Mouse (Mus musculus): ENCODE data around the gene Mme. TPM values are rescaled to one million over a fixed set of nuclear protein-coding genes. Genes with fewer than 3 reads are reported as not detected.

Mme gene
- total and polyA plus RNA-seq, 2 experiments from 2014 or later = 2.0 to 5.9 TPM

- H3K27me3 ChIP-seq (ENCODE audit: insufficient read depth, low read length) = no peaks in the 10 kb centered on the region
- H3K9me3 ChIP-seq (ENCODE audit: low read length) = no peaks in the 10 kb centered on the region
- no peak overlapping the region for H3K9ac ChIP-seq (replicated peaks; ENCODE audit: low read length, poor library complexity, severe bottlenecking)
- no peak for TF ChIP-seq CTCF (IDR thresholded peaks at IDR 0.05)
- DNase-seq (ENCODE audit: low spot score) (no peak), ATAC-seq (ENCODE audit: low FRiP score) (no peak)
- H3K36me3 ChIP-seq (ENCODE audit: insufficient read depth, low read length) = no peaks in the 10 kb centered on the region
- H3K27ac ChIP-seq (ENCODE audit: low read depth, low read length) = no peak overlapping the region
- H3K4me1 ChIP-seq (ENCODE audit: insufficient read depth, low read length) = no peaks in the 10 kb centered on the region
- H3K4me3 ChIP-seq (ENCODE audit: low read depth, low read length) = no peak overlapping the region
- no peak overlapping the region for H3K4me2 ChIP-seq (ENCODE audit: low read depth, low read length, poor library complexity, severe bottlenecking)
These were observed 2.4 kb downstream of the Mme start for GRCm38 (mm10) chr3:63243721-63244120.

GRCm38 (mm10) chr3:63272091-63272490, 30.8 kb downstream of the Mme start:
- Histone ChIP-seq H3K4me1 (ENCODE audit: insufficient read depth, low read length) (no peaks in the 10 kb centered on the region), H3K4me2 (ENCODE audit: low read depth, low read length, poor library complexity, severe bottlenecking) (no peak overlapping the region), H3K27ac (ENCODE audit: low read depth, low read length) (no peak overlapping the region), H3K36me3 (ENCODE audit: insufficient read depth, low read length) (no peaks in the 10 kb centered on the region), H3K27me3 (ENCODE audit: insufficient read depth, low read length) (no peaks in the 10 kb centered on the region), H3K4me3 (ENCODE audit: low read depth, low read length) (no peak overlapping the region), H3K9ac (replicated peaks; ENCODE audit: low read length, poor library complexity, severe bottlenecking) (no peak overlapping the region), H3K9me3 (ENCODE audit: low read length) (no peaks in the 10 kb centered on the region)
- TF ChIP-seq CTCF (IDR thresholded peaks at IDR 0.05) = no peak
- 87% methylated on average over 2 of the region's 2 CpGs for WGBS
- no peak for DNase-seq (ENCODE audit: low spot score)
- peak; percentile 31; the same call in 1 of the 2 replicates for ATAC-seq (ENCODE audit: low FRiP score)

GRCm38 (mm10) chr3:63294316-63294715, 53.0 kb downstream of the Mme start:
- no peak overlapping the region for H3K27ac ChIP-seq (ENCODE audit: low read depth, low read length)
- H3K4me3 ChIP-seq (ENCODE audit: low read depth, low read length) = no peak overlapping the region
- H3K4me2 ChIP-seq (ENCODE audit: low read depth, low read length, poor library complexity, severe bottlenecking) = no peak overlapping the region
- TF ChIP-seq CTCF (IDR thresholded peaks at IDR 0.05) = no peak
- ATAC-seq (ENCODE audit: low FRiP score) (no peak), DNase-seq (ENCODE audit: low spot score) (no peak)
- WGBS = 81% methylated on average over 6 of the region's 6 CpGs
- H3K9ac ChIP-seq (replicated peaks; ENCODE audit: low read length, poor library complexity, severe bottlenecking) = no peak overlapping the region
- H3K9me3 ChIP-seq (ENCODE audit: low read length) = no peaks in the 10 kb centered on the region
- no peaks in the 10 kb centered on the region for H3K27me3 ChIP-seq (ENCODE audit: insufficient read depth, low read length)
- H3K36me3 ChIP-seq (ENCODE audit: insufficient read depth, low read length) = no peaks in the 10 kb centered on the region
- no peaks in the 10 kb centered on the region for H3K4me1 ChIP-seq (ENCODE audit: insufficient read depth, low read length)

- Histone ChIP-seq H3K4me2 (ENCODE audit: low read depth, low read length, poor library complexity, severe bottlenecking) (peak overlapping the region; percentile 99), H3K27ac (ENCODE audit: low read depth, low read length) (no peak overlapping the region), H3K4me1 (ENCODE audit: insufficient read depth, low read length) (no peaks in the 10 kb centered on the region), H3K4me3 (ENCODE audit: low read depth, low read length) (peak overlapping the region; percentile 85; the same call in 1 of the 2 replicates), H3K9me3 (ENCODE audit: low read length) (no peaks in the 10 kb centered on the region), H3K36me3 (ENCODE audit: insufficient read depth, low read length) (no peaks in the 10 kb centered on the region), H3K27me3 (ENCODE audit: insufficient read depth, low read length) (no peaks in the 10 kb centered on the region), H3K9ac (replicated peaks; ENCODE audit: low read length, poor library complexity, severe bottlenecking) (no peak overlapping the region)
- no peak for TF ChIP-seq CTCF (IDR thresholded peaks at IDR 0.05)
- WGBS = 39% methylated on average over 4 of the region's 4 CpGs
- no peak for DNase-seq (ENCODE audit: low spot score)
- no peak for ATAC-seq (ENCODE audit: low FRiP score)
These were observed 53.5 kb downstream of the Mme start for GRCm38 (mm10) chr3:63294791-63295190.

- peak; percentile 38; the same call in 1 of the 2 replicates for TF ChIP-seq CTCF (IDR thresholded peaks at IDR 0.05)
- H3K9ac ChIP-seq (replicated peaks; ENCODE audit: low read length, poor library complexity, severe bottlenecking) = peak overlapping the region; percentile 56
- H3K27me3 ChIP-seq (ENCODE audit: insufficient read depth, low read length) = no peaks in the 10 kb centered on the region
- no peaks in the 10 kb centered on the region for H3K36me3 ChIP-seq (ENCODE audit: insufficient read depth, low read length)
- H3K4me1 ChIP-seq (ENCODE audit: insufficient read depth, low read length) = no peaks in the 10 kb centered on the region
- DNase-seq (ENCODE audit: low spot score) (peak; percentile 10), ATAC-seq (ENCODE audit: low FRiP score) (peak; percentile 83)
- H3K4me2 ChIP-seq (ENCODE audit: low read depth, low read length, poor library complexity, severe bottlenecking) = peak overlapping the region; percentile 99
- peak overlapping the region; percentile 85 for H3K4me3 ChIP-seq (ENCODE audit: low read depth, low read length)
- H3K9me3 ChIP-seq (ENCODE audit: low read length) = no peaks in the 10 kb centered on the region
- H3K27ac ChIP-seq (ENCODE audit: low read depth, low read length) = no peak overlapping the region
- under 1% methylated on average over 21 of the region's 21 CpGs for WGBS
These were observed 53.9 kb downstream of the Mme start for GRCm38 (mm10) chr3:63295237-63295636.

GRCm38 (mm10) chr3:63295657-63296231, 54.4 kb downstream of the Mme start:
- under 1% methylated on average over 53 of the region's 54 CpGs for WGBS
- H3K27ac ChIP-seq (ENCODE audit: low read depth, low read length) = no peak overlapping the region
- no peaks in the 10 kb centered on the region for H3K9me3 ChIP-seq (ENCODE audit: low read length)
- H3K27me3 ChIP-seq (ENCODE audit: insufficient read depth, low read length) = no peaks in the 10 kb centered on the region
- H3K4me3 ChIP-seq (ENCODE audit: low read depth, low read length) = peak overlapping the region; percentile 85
- H3K9ac ChIP-seq (replicated peaks; ENCODE audit: low read length, poor library complexity, severe bottlenecking) = peak overlapping the region; percentile 56
- H3K36me3 ChIP-seq (ENCODE audit: insufficient read depth, low read length) = no peaks in the 10 kb centered on the region
- no peak for TF ChIP-seq CTCF (IDR thresholded peaks at IDR 0.05)
- H3K4me1 ChIP-seq (ENCODE audit: insufficient read depth, low read length) = no peaks in the 10 kb centered on the region
- ATAC-seq (ENCODE audit: low FRiP score) (peak; percentile 75), DNase-seq (ENCODE audit: low spot score) (peak; percentile 6)
- peak overlapping the region; percentile 99 for H3K4me2 ChIP-seq (ENCODE audit: low read depth, low read length, poor library complexity, severe bottlenecking)

Data from midbrain, postnatal 0 days (tissue).